Mouse (Mus musculus) WW6 (cell line): ENCODE data around the gene Rad9b.

Experiments used
- DNase-seq: peaks from one replicate; pipeline ENCODE4 v3.0.0-alpha.2; 2013; ENCODE audit warnings: low read depth, low spot score

The Rad9b gene

GRCm38 (mm10) chr5:122312942-122313684 is 40.9 kb downstream of the Rad9b start:
- no peak for DNase-seq

GRCm38 (mm10) chr5:122312346-122312745 is 41.7 kb downstream of the Rad9b start:
- no peak for DNase-seq

GRCm38 (mm10) chr5:122311692-122312091 is 42.3 kb downstream of the Rad9b start:
- DNase-seq = no peak

- no peak for DNase-seq
Observed at GRCm38 (mm10) chr5:122310699-122311098, 43.3 kb downstream of the Rad9b start.

GRCm38 (mm10) chr5:122306536-122306935 is 47.5 kb downstream of the Rad9b start:
- DNase-seq = no peak

- no peak for DNase-seq
Observed at GRCm38 (mm10) chr5:122305472-122305871, 48.6 kb downstream of the Rad9b start.

GRCm38 (mm10) chr5:122304541-122304940 is 49.5 kb downstream of the Rad9b start:
- no peak for DNase-seq

GRCm38 (mm10) chr5:122303937-122304336 is 50.1 kb downstream of the Rad9b start:
- no peak for DNase-seq

- no peak for DNase-seq
Observed at GRCm38 (mm10) chr5:122302810-122303745, 51.0 kb downstream of the Rad9b start.

- DNase-seq = no peak
Observed at GRCm38 (mm10) chr5:122300071-122300518, 53.9 kb downstream of the Rad9b start.

GRCm38 (mm10) chr5:122295113-122295935 is 58.7 kb downstream of the Rad9b start:
- no peak for DNase-seq

- DNase-seq = no peak
Observed at GRCm38 (mm10) chr5:122294219-122294735, 59.8 kb downstream of the Rad9b start.

- DNase-seq = no peak
Observed at GRCm38 (mm10) chr5:122293131-122293530, 60.9 kb downstream of the Rad9b start.

- no peak for DNase-seq
Observed at GRCm38 (mm10) chr5:122291553-122292339, 62.3 kb downstream of the Rad9b start.

- no peak for DNase-seq
Observed at GRCm38 (mm10) chr5:122291149-122291548, 62.9 kb downstream of the Rad9b start.

GRCm38 (mm10) chr5:122288147-122288811 is 65.8 kb downstream of the Rad9b start:
- DNase-seq = no peak

GRCm38 (mm10) chr5:122287026-122287425 is 67.0 kb downstream of the Rad9b start:
- DNase-seq = no peak

GRCm38 (mm10) chr5:122286191-122286590 is 67.8 kb downstream of the Rad9b start:
- no peak for DNase-seq

- DNase-seq = no peak
Observed at GRCm38 (mm10) chr5:122285767-122286150, 68.3 kb downstream of the Rad9b start.
